Mouse (Mus musculus) liver, embryonic 14.5 days (tissue): Measurements from ENCODE around the gene Gm42957. TPM values are rescaled to one million over a fixed set of nuclear protein-coding genes. Genes with fewer than 3 reads are reported as not detected.
"Not testable (repeated sequence)": the region's sequence is repeated elsewhere in the genome, so short reads cannot be mapped to it uniquely, and the experiment has no call there.

Source experiments
- ATAC-seq: fragments of 200-750 bp; cut with Nextera tagmentation; 2 replicates; pipeline ENCODE4 v1.8.0; 2017; ENCODE audit warnings: moderate number of reproducible peaks, mild to moderate bottlenecking, moderate library complexity; ENCODE audit not compliant: insufficient read depth
- DNase-seq, 3 experiments: peaks; one replicate each; pipeline ENCODE4 v3.0.0-alpha.2; 2012 to 2013; ENCODE audit warnings: low read depth in 3 of 3, low spot score in 3 of 3
- H3K27ac ChIP-seq: fragments of 300-500 bp; sonication (generic); 2 replicates; pipeline ENCODE4 v1.5.1; 2014; ENCODE audit warnings: moderate library complexity, mild to moderate bottlenecking, control low read depth, inconsistent platforms
- H3K27me3 ChIP-seq: fragments of 300-500 bp; sonication (generic); 2 replicates; pipeline ENCODE4 v1.6.1; 2014; ENCODE audit warnings: mild to moderate bottlenecking, low read length, moderate library complexity; ENCODE audit not compliant: control insufficient read depth, insufficient read depth
- H3K36me3 ChIP-seq: fragments of 300-500 bp; sonication (generic); replicated peaks from 2 replicates; pipeline ENCODE4 v1.6.1; 2014; ENCODE audit warnings: low read depth; ENCODE audit not compliant: control insufficient read depth, insufficient read depth
- H3K4me1 ChIP-seq, 2 experiments: fragments of 200-500 bp in 1 of 2; fragments of 300-500 bp in 1 of 2; sonication (generic) in 1 of 2; replicated peaks; 2 replicates each; pipeline ENCODE4 v1.6.1; 2012 to 2014; ENCODE audit warnings: antibody characterized with exemption in 1 of 2, inconsistent platforms in 1 of 2, low read length in 1 of 2; ENCODE audit not compliant: control insufficient read depth in 2 of 2, insufficient read depth in 2 of 2
- H3K4me2 ChIP-seq: fragments of 300-500 bp; sonication (generic); 2 replicates; pipeline ENCODE4 v1.6.1; 2014; ENCODE audit warnings: low read depth, mild to moderate bottlenecking, control low read depth, moderate library complexity
- H3K4me3 ChIP-seq, 2 experiments: fragments of 200-500 bp in 1 of 2; fragments of 300-500 bp in 1 of 2; sonication (generic) in 1 of 2; 2 replicates each; pipeline ENCODE4 v1.5.1; 2012 to 2014; ENCODE audit warnings: low read depth in 2 of 2, low read length in 2 of 2, mild to moderate bottlenecking in 2 of 2, control low read depth in 1 of 2, inconsistent platforms in 1 of 2, moderate library complexity in 1 of 2; ENCODE audit not compliant: insufficient read depth in 1 of 2
- H3K9ac ChIP-seq: fragments of 300-500 bp; sonication (generic); replicated peaks from 2 replicates; pipeline ENCODE4 v1.6.1; 2014; ENCODE audit warnings: mild to moderate bottlenecking, control low read depth, moderate library complexity
- H3K9me3 ChIP-seq: fragments of 300-500 bp; sonication (generic); 2 replicates; pipeline ENCODE4 v1.6.1; 2016; ENCODE audit warnings: low read length, mixed read lengths; ENCODE audit not compliant: control insufficient read depth
- CTCF ChIP-seq: IDR thresholded peaks from 2 replicates; pipeline ENCODE4 v1.5.1; 2016; ENCODE audit warnings: antibody characterized with exemption, low read depth, control low read depth
- EP300 ChIP-seq: IDR thresholded peaks from 2 replicates; pipeline ENCODE4 v1.6.1; 2016; ENCODE audit warnings: antibody characterized with exemption, low read depth
- WGBS: fragments of 180-500 bp; shearing (Covaris S2); extraction: QIAGEN DNeasy Blood & Tissue Kit; methylation state at CpG from one replicate; pipeline ENCODE4 v1.1.7; 2014; ENCODE audit not compliant: insufficient replicate concordance; 5-methylcytosine and 5-hydroxymethylcytosine counted together
- polyA plus RNA-seq, 2 experiments: library from polyadenylated mRNA; depleted of rRNA in 1 of 2; stranded (reverse) in 1 of 2; unstranded in 1 of 2; fragments of >200 nt; fragmentation: Nextera tagmentation in 1 of 2; extraction: Ambion mirVana in 1 of 2; gene quantifications; 2 replicates each; pipeline versions ENCODE4 v1.2.1 to v1.2.3; 2012 to 2014

Gene Gm42957
- polyA plus RNA-seq, 2 experiments = 0.02 TPM; not detected in 1

- Histone ChIP-seq H3K4me2 (no peak overlapping the region), H3K9ac (no peak overlapping the region), H3K27me3 (no peaks in the 10 kb centered on the region), H3K4me1 (peaks cover 0 to 4% of the 10 kb centered on the region in 2 experiments; a peak in 2 of 4 replicates), H3K27ac (no peak overlapping the region), H3K9me3 (no peaks in the 10 kb centered on the region), H3K36me3 (no peaks in the 10 kb centered on the region), H3K4me3 (no peak overlapping the region)
- 47% methylated on average over 2 of the region's 2 CpGs for WGBS
- no peak for DNase-seq
- TF ChIP-seq EP300 (no peak), CTCF (no peak)
- no peak for ATAC-seq
These were observed 25.6 kb downstream of the Gm42957 start for GRCm38 (mm10) chr3:96660901-96661300.

DNA sequence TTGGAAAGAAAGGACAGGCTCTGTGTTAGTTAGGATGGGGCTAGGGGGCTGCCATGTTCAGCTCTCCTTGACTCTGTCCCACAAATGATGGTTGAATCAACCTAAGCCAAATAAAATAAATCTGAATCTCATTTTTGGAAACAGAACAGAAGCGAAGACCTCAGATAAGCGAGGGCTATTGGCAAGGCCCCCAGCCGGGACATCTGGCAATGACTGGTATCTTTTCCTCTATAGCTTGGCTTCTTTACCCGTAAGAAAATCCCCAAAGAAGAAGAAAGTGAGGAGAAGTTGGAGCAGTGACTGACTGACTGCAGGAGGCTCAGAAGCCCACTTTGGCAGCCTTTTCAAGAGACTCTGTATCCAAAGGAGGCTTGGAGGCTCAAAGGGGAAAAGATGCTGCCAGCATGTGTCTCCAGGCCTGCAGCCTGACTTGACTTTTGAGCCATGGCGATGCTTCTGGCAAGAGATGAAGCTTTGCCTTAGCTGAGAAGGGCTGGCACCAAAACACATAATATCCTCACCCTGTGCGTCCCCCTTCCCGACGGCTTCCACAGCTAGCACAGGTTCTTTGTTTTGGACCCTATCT is 27.6 kb downstream of the Gm42957 start:
- Histone ChIP-seq H3K9me3 (no peaks in the 10 kb centered on the region), H3K9ac (no peak overlapping the region), H3K27ac (no peak overlapping the region), H3K36me3 (no peaks in the 10 kb centered on the region), H3K4me2 (no peak overlapping the region), H3K4me1 (peaks cover 0 to 4% of the 10 kb centered on the region in 2 experiments; a peak in 2 of 4 replicates), H3K27me3 (no peaks in the 10 kb centered on the region), H3K4me3 (no peak overlapping the region)
- WGBS = 69% methylated on average over 8 of the region's 8 CpGs
- TF ChIP-seq EP300 (no peak), CTCF (no peak)
- no peak for ATAC-seq
- DNase-seq = no peak

DNA sequence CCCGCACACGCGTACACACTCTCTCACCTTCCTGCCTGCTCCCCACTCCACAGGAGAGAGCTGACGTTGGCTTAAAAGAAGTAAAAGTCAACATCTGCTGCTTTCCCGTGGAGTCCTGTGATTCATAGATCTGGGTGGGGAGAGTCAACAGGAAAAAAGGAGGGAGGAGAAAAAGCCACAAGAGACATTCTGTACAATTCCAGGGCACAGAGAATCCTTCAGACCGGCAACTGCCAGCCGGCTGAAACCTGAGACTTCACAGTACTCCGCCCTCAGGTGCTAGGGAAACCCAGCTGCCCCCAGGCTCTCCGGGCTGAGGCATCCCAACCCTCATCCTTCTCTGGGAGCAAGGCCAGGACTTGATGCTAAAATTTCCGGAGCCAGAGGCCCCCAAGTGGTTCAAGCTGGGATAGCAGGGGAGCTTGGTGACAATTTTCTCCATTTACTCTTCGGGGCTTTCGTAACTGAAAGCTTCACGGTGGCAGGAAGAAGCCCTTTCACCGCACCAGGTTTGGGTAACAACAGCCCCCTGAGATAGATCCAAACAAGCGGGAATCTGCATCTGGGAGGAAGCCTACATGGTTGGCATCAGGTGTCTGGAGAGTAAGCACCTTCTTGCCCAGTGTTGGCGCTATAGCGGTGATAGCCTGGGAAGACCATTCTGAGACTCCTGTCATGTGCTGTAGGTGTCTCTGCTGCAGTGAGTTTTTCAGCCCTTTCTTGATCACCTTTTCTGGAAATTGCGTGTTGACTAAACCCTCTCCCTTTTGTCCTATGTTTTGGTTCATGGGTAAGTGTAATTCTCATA is 28.4 kb downstream of the Gm42957 start:
- Histone ChIP-seq H3K27me3 (no peaks in the 10 kb centered on the region), H3K4me2 (peak overlapping the region; percentile 48), H3K9ac (no peak overlapping the region), H3K36me3 (no peaks in the 10 kb centered on the region), H3K9me3 (no peaks in the 10 kb centered on the region), H3K27ac (no peak overlapping the region), H3K4me3 (peak overlapping the region in 1 of 2 experiments; percentile 32; a peak in 1 of 4 replicates), H3K4me1 (peaks cover 0 to 4% of the 10 kb centered on the region in 2 experiments; a peak in 2 of 4 replicates)
- no peak for TF ChIP-seq EP300
- peak; percentile 76 for TF ChIP-seq CTCF
- DNase-seq (peak; percentile 33 to 41 (median 35)), ATAC-seq (no peak)
- 10% methylated on average over 18 of the region's 18 CpGs for WGBS

- H3K9me3 ChIP-seq = not testable (repeated sequence)
These were observed 30.6 kb downstream of the Gm42957 start for GRCm38 (mm10) chr3:96665732-96666363.

DNA sequence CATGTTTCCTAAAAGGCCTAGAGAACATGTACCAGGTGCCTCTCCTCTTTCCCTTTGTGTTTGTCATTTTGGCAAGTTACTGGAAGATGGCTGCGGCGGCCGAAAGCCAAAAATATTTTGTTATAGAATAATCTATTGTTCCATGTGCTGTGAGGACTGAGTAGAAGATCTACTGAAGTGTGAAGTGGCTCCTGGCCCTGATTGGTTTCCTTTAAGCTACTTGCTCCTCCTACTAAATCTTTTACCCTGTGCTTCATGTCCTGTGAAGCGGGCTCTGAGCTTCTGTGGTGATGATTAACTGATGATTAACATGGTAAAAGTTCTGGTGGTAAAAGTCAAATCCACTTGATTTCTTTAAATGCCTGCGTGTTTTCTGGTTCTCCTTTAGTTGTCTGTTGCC is 31.6 kb downstream of the Gm42957 start:
- H3K4me2 ChIP-seq = no peak overlapping the region
- DNase-seq (no peak), ATAC-seq (no peak)
- TF ChIP-seq CTCF (no peak), EP300 (no peak)
- H3K9me3 ChIP-seq = no peaks in the 10 kb centered on the region
- no peak overlapping the region for H3K4me3 ChIP-seq
- no peaks in the 10 kb centered on the region for H3K36me3 ChIP-seq
- no peak overlapping the region for H3K27ac ChIP-seq
- H3K4me1 ChIP-seq = peaks cover 0 to 11% of the 10 kb centered on the region in 2 experiments; a peak in 3 of 4 replicates
- H3K9ac ChIP-seq = no peak overlapping the region
- H3K27me3 ChIP-seq = peaks cover 3% of the 10 kb centered on the region; the same call in 1 of the 2 replicates
- WGBS = 76% methylated on average over 5 of the region's 5 CpGs

More at GRCm38 (mm10) chr3:96665732-96666363, 30.6 kb downstream of the Gm42957 start:
- H3K27me3 ChIP-seq, DNase-seq, H3K4me2 ChIP-seq, H3K9ac ChIP-seq, H3K4me3 ChIP-seq, ATAC-seq, H3K36me3 ChIP-seq, H3K27ac ChIP-seq: not testable (repeated sequence)
- 72% methylated on average over 7 of the region's 7 CpGs for WGBS
- peaks cover 0 to 11% of the 10 kb centered on the region in 2 experiments; a peak in 3 of 4 replicates for H3K4me1 ChIP-seq
